Mouse (Mus musculus): Measurements from ENCODE around the gene Tex12. TPM values are rescaled to one million over a fixed set of nuclear protein-coding genes. Genes with fewer than 3 reads are reported as not detected.

The Tex12 gene
- polyA plus RNA-seq, 1 experiment from 2014 or later = not detected

DNA sequence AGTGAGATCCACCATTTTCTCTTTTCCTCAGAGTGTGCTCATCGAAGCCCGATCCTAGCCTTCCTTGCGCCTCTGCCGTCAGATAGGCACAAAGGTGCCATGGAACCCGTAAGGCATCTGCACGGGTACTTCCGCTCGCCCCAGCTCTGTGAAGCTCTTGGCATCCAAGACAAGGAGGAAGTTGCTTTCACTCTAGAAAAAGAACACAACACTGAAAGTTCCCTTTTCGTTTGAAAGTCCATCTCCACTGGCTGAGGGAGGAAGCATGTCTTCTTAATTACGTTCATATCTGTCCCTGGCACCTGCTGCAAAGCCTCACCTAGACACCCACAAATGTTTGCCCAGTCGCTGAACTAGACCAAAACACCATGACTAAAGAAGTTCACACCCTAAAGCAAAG is 27.8 kb downstream of the Tex12 start:
- Histone ChIP-seq H3K27ac (replicated peaks) (no peak overlapping the region), H3K4me1 (no peaks in the 10 kb centered on the region), H3K4me3 (replicated peaks) (no peak overlapping the region), H3K27me3 (no peaks in the 10 kb centered on the region), H3K4me2 (replicated peaks) (no peak overlapping the region), H3K36me3 (no peaks in the 10 kb centered on the region), H3K9me3 (replicated peaks) (no peaks in the 10 kb centered on the region), H3K9ac (no peak overlapping the region)
- WGBS = 74% methylated on average over 11 of the region's 11 CpGs
- ATAC-seq (ENCODE audit: insufficient number of reproducible peaks, low FRiP score, low TSS enrichment, low read depth) = no peak

DNA sequence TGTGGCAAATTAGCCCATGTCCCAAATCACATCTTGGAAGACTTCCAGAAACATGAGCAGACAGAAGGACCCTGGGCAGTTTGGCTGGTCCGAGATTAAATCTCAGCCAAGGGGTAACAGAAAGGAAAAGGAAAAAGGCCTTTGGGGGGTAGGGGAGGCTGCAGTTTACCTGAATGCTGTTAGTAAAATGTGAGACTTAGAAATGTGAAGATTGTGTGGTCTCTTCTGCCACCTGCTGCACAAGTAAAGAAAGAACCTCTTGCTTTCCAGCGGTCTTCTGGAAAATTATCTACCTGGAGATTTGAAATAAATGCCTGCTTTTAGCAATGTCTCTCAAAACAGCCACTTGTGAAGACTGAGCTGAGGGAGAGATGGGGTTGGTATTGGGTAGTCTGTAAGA is 30.2 kb downstream of the Tex12 start:
- no peaks in the 10 kb centered on the region for H3K9me3 ChIP-seq (replicated peaks)
- H3K4me2 ChIP-seq (replicated peaks) = no peak overlapping the region
- H3K9ac ChIP-seq = no peak overlapping the region
- no peak for ATAC-seq (ENCODE audit: insufficient number of reproducible peaks, low FRiP score, low TSS enrichment, low read depth)
- H3K4me1 ChIP-seq = peaks cover 7% of the 10 kb centered on the region
- no peak overlapping the region for H3K27ac ChIP-seq (replicated peaks)
- no peaks in the 10 kb centered on the region for H3K27me3 ChIP-seq
- WGBS = 14% methylated on average over 2 of the region's 2 CpGs
- no peak overlapping the region for H3K4me3 ChIP-seq (replicated peaks)
- H3K36me3 ChIP-seq = no peaks in the 10 kb centered on the region

DNA sequence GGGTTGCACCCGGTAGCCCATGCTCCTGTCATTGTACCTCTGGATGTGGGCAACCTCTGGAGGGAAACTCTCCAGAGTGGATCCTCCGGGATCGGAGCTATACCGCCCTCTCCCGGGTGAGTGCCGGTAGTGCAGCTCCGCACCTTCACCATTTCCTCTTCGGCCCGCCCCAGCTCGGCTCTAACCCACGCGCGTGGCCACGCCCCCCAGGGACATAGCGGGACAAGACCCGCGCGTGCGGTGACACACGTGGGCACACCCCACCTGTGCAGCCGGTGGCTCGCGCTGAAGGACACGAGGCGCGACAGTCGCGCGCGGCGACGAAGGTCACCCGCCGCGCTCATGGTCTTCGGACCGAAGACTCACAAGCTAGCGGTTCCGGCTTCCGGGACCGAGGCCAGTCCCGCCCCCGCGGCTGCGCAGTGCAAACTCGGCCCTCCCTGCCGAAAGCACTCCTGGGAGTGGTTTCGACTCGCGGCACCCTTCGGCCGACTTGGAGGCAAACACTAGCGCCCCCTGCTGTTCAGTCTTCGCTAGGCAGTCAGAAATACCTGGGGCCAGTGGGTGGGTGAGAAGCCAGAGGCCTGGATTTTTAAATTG is 32.7 kb downstream of the Tex12 start, which contains the start of gene Pts:
Gene Pts (minus strand): TSS at position 432 of the 600 bp plus-strand sequence.
- peak within 1 kb of the TSS; percentile 78 for H3K4me2 ChIP-seq (replicated peaks)
- H3K9me3 ChIP-seq (replicated peaks) = no peaks in the 10 kb centered on the region
- peaks cover 7% of the 10 kb centered on the region for H3K4me1 ChIP-seq
- peak within 1 kb of the TSS; percentile 90 for H3K4me3 ChIP-seq (replicated peaks)
- peak; percentile 98 for ATAC-seq (ENCODE audit: insufficient number of reproducible peaks, low FRiP score, low TSS enrichment, low read depth)
- WGBS = 0% methylated on average over 54 of the region's 54 CpGs
- peak within 1 kb of the TSS; percentile 70 for H3K9ac ChIP-seq
- no peaks in the 10 kb centered on the region for H3K36me3 ChIP-seq
- peak within 1 kb of the TSS; percentile 80; the same call in 1 of the 2 replicates for H3K27ac ChIP-seq (replicated peaks)
- no peaks in the 10 kb centered on the region for H3K27me3 ChIP-seq

GRCm38 (mm10) chr9:50527860-50528259 is 33.3 kb downstream of the Tex12 start:
- H3K4me2 ChIP-seq (replicated peaks) = peak overlapping the region; percentile 78
- H3K36me3 ChIP-seq = no peaks in the 10 kb centered on the region
- peaks cover 7% of the 10 kb centered on the region for H3K4me1 ChIP-seq
- peak overlapping the region; percentile 90 for H3K4me3 ChIP-seq (replicated peaks)
- 37% methylated on average over 7 of the region's 7 CpGs for WGBS
- H3K9ac ChIP-seq = peak overlapping the region; percentile 70
- no peaks in the 10 kb centered on the region for H3K27me3 ChIP-seq
- H3K9me3 ChIP-seq (replicated peaks) = no peaks in the 10 kb centered on the region
- ATAC-seq (ENCODE audit: insufficient number of reproducible peaks, low FRiP score, low TSS enrichment, low read depth) = no peak
- no peak overlapping the region for H3K27ac ChIP-seq (replicated peaks)

GRCm38 (mm10) chr9:50525585-50525984 is 35.5 kb downstream of the Tex12 start:
- peaks cover 7% of the 10 kb centered on the region for H3K4me1 ChIP-seq
- H3K27ac ChIP-seq (replicated peaks) = no peak overlapping the region
- H3K4me2 ChIP-seq (replicated peaks) = no peak overlapping the region
- H3K9ac ChIP-seq = no peak overlapping the region
- H3K4me3 ChIP-seq (replicated peaks) = no peak overlapping the region
- H3K27me3 ChIP-seq = no peaks in the 10 kb centered on the region
- peaks cover 2% of the 10 kb centered on the region; the same call in 1 of the 2 replicates for H3K36me3 ChIP-seq
- H3K9me3 ChIP-seq (replicated peaks) = no peaks in the 10 kb centered on the region
- 88% methylated on average over 5 of the region's 5 CpGs for WGBS
- no peak for ATAC-seq (ENCODE audit: insufficient number of reproducible peaks, low FRiP score, low TSS enrichment, low read depth)

DNA sequence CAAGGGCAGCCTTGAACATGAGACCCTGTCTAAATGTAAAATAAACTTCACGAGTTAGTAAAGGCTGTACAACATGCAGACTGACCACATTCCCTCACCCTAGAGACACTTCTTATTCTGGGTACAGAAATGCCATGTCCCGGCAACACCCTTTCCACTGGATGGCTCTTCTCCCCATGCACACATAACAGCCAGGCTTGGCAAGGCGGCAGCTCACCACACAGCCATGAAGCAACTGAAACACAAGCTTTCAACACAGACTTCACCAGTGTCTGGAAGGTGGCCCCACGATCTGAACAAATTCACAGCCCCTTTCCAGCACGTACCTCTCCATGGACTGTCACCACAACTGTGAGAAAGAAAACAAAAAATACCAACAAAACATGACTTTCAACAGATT is 36.2 kb downstream of the Tex12 start:
- Histone ChIP-seq H3K4me1 (peaks cover 7% of the 10 kb centered on the region), H3K9me3 (replicated peaks) (no peaks in the 10 kb centered on the region), H3K36me3 (peaks cover 2% of the 10 kb centered on the region; the same call in 1 of the 2 replicates), H3K27me3 (no peaks in the 10 kb centered on the region), H3K27ac (replicated peaks) (no peak overlapping the region), H3K9ac (no peak overlapping the region), H3K4me3 (replicated peaks) (no peak overlapping the region), H3K4me2 (replicated peaks) (no peak overlapping the region)
- no peak for ATAC-seq (ENCODE audit: insufficient number of reproducible peaks, low FRiP score, low TSS enrichment, low read depth)
- WGBS = 81% methylated on average over 5 of the region's 5 CpGs

GRCm38 (mm10) chr9:50522574-50522973 is 38.6 kb downstream of the Tex12 start:
- no peak for ATAC-seq (ENCODE audit: insufficient number of reproducible peaks, low FRiP score, low TSS enrichment, low read depth)
- H3K4me2 ChIP-seq (replicated peaks) = no peak overlapping the region
- WGBS = 85% methylated on average over 5 of the region's 5 CpGs

GRCm38 (mm10) chr9:50521562-50521961 is 39.6 kb downstream of the Tex12 start:
- Histone ChIP-seq H3K4me3 (replicated peaks) (no peak overlapping the region), H3K9me3 (replicated peaks) (no peaks in the 10 kb centered on the region), H3K27ac (replicated peaks) (no peak overlapping the region), H3K4me2 (replicated peaks) (no peak overlapping the region), H3K27me3 (no peaks in the 10 kb centered on the region), H3K9ac (no peak overlapping the region), H3K36me3 (peaks cover 2% of the 10 kb centered on the region; the same call in 1 of the 2 replicates), H3K4me1 (no peaks in the 10 kb centered on the region)
- WGBS = 53% methylated on average over 2 of the region's 2 CpGs
- no peak for ATAC-seq (ENCODE audit: insufficient number of reproducible peaks, low FRiP score, low TSS enrichment, low read depth)

More at GRCm38 (mm10) chr9:50522574-50522973, 38.6 kb downstream of the Tex12 start:
- H3K9ac ChIP-seq = no peak overlapping the region
- H3K4me1 ChIP-seq = peaks cover 1% of the 10 kb centered on the region
- H3K4me3 ChIP-seq (replicated peaks) = no peak overlapping the region
- H3K27me3 ChIP-seq = no peaks in the 10 kb centered on the region
- H3K9me3 ChIP-seq (replicated peaks) = no peaks in the 10 kb centered on the region
- peaks cover 2% of the 10 kb centered on the region; the same call in 1 of the 2 replicates for H3K36me3 ChIP-seq
- H3K27ac ChIP-seq (replicated peaks) = no peak overlapping the region

DNA sequence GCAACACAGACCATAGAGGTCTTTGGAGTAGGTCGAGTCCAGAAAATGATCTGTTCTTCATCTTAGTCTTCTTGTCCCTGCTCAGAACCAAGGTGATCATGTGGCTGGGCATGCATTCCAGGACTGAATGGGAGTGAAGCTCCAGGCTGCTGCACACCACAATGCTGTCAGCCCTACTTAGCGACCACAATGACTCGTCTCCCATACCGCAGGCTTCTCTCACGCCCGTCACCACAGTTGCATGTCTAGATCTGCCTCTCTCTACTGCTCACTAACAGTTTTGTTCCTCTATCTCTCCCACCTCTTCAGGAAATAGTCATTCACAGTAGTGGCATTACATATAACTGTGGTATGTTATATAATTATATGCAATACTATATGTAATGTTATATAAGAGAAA is 40.4 kb downstream of the Tex12 start:
- WGBS = 76% methylated on average over 6 of the region's 6 CpGs
- Histone ChIP-seq H3K27ac (replicated peaks) (no peak overlapping the region), H3K9me3 (replicated peaks) (no peaks in the 10 kb centered on the region), H3K4me3 (replicated peaks) (no peak overlapping the region), H3K27me3 (no peaks in the 10 kb centered on the region), H3K4me2 (replicated peaks) (no peak overlapping the region), H3K36me3 (peaks cover 2% of the 10 kb centered on the region; the same call in 1 of the 2 replicates), H3K4me1 (no peaks in the 10 kb centered on the region), H3K9ac (no peak overlapping the region)
- no peak for ATAC-seq (ENCODE audit: insufficient number of reproducible peaks, low FRiP score, low TSS enrichment, low read depth)

DNA sequence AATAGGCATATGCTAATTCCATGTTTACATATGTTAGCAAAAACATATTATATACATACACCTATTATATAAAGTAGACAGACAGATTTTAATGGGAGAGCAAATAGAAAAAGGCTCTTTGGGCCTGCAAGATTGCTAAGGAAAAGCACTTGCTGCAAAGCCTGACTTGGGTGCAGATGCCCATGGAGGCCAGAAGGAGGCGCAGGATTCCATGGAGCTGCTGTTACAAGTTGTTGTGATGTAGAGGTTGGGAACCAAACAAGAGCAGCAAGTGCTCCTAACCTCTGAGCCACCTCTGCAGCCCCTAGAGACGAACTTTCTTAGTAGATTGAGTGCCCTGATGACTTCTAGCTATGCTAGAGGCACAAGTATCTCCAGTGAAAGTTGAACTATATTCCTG is 42.3 kb downstream of the Tex12 start:
- H3K27me3 ChIP-seq = no peaks in the 10 kb centered on the region
- no peak overlapping the region for H3K27ac ChIP-seq (replicated peaks)
- no peak overlapping the region for H3K4me2 ChIP-seq (replicated peaks)
- no peak for ATAC-seq (ENCODE audit: insufficient number of reproducible peaks, low FRiP score, low TSS enrichment, low read depth)
- H3K36me3 ChIP-seq = peaks cover 2% of the 10 kb centered on the region; the same call in 1 of the 2 replicates
- 14% methylated on average over 2 of the region's 2 CpGs for WGBS
- H3K9me3 ChIP-seq (replicated peaks) = no peaks in the 10 kb centered on the region
- no peak overlapping the region for H3K9ac ChIP-seq
- H3K4me3 ChIP-seq (replicated peaks) = no peak overlapping the region
- no peaks in the 10 kb centered on the region for H3K4me1 ChIP-seq

- ATAC-seq (ENCODE audit: insufficient number of reproducible peaks, low FRiP score, low TSS enrichment, low read depth) = no peak
Observed at GRCm38 (mm10) chr9:50515462-50515861, 45.7 kb downstream of the Tex12 start.

GRCm38 (mm10) chr9:50507570-50507969 is 53.6 kb downstream of the Tex12 start:
- H3K9me3 ChIP-seq (replicated peaks) = no peaks in the 10 kb centered on the region
- no peaks in the 10 kb centered on the region for H3K27me3 ChIP-seq
- WGBS = 68% methylated on average over 7 of the region's 7 CpGs
- no peak overlapping the region for H3K27ac ChIP-seq (replicated peaks)
- no peaks in the 10 kb centered on the region for H3K36me3 ChIP-seq
- no peaks in the 10 kb centered on the region; the same call in 1 of the 2 replicates for H3K4me1 ChIP-seq
- H3K9ac ChIP-seq = no peak overlapping the region
- no peak overlapping the region for H3K4me2 ChIP-seq (replicated peaks)
- no peak overlapping the region for H3K4me3 ChIP-seq (replicated peaks)
- ATAC-seq (ENCODE audit: insufficient number of reproducible peaks, low FRiP score, low TSS enrichment, low read depth) = no peak

More at GRCm38 (mm10) chr9:50515462-50515861, 45.7 kb downstream of the Tex12 start:
- H3K4me1 ChIP-seq = no peaks in the 10 kb centered on the region
- H3K4me3 ChIP-seq (replicated peaks) = no peak overlapping the region
- H3K36me3 ChIP-seq = no peaks in the 10 kb centered on the region
- no peak overlapping the region for H3K4me2 ChIP-seq (replicated peaks)
- no peaks in the 10 kb centered on the region for H3K9me3 ChIP-seq (replicated peaks)
- no peak overlapping the region for H3K9ac ChIP-seq
- no peaks in the 10 kb centered on the region for H3K27me3 ChIP-seq
- 81% methylated on average over 5 of the region's 5 CpGs for WGBS
- no peak overlapping the region for H3K27ac ChIP-seq (replicated peaks)

Data from embryonic facial prominence, embryonic 15.5 days (tissue).